Mouse (Mus musculus): ENCODE results near the gene Msgn1. TPM values are rescaled to one million over a fixed set of nuclear protein-coding genes. Genes with fewer than 3 reads are reported as not detected.

Msgn1 gene
- polyA plus RNA-seq (2021) = not detected

- TF ChIP-seq CTCF (IDR thresholded peaks at IDR 0.05) = no peak
- ChIA-PET CTCF (interaction anchor here (1.2 kb wide), 1 partner anchor 9 kb away, joined by 3 read pairs; no protein-coding TSS in a partner anchor), POLR2A (no interaction called here)
- ATAC-seq = no peak
- H3K27me3 ChIP-seq = peaks cover 4% of the 10 kb centered on the region
- in situ Hi-C loops (cut with MboI; ENCODE audit: low pct_unique_long_range_greater_than_20kb) = loop anchor here (10.0 to 25.0 kb wide), 2 partner anchors 136 to 928 kb away; no protein-coding TSS in a partner anchor
- DNase-seq (ENCODE audit: low read depth, low spot score) = no peak
Observed at GRCm38 (mm10) chr12:11208872-11209271, at the start of gene Msgn1. Msgn1 (minus strand) TSS chr12:11208972.

GRCm38 (mm10) chr12:11250322-11250721 lies 41.5 kb upstream of the Msgn1 start:
- CTCF ChIA-PET = no interaction called here
- DNase-seq (ENCODE audit: low read depth, low spot score) (no peak), ATAC-seq (no peak)
- POLR2A ChIA-PET = interaction anchor here (0.7 kb wide), 2 partner anchors 38 to 47 kb away, joined by 3 read pairs; no protein-coding TSS in a partner anchor
- in situ Hi-C loops (cut with MboI; ENCODE audit: low pct_unique_long_range_greater_than_20kb) = no loop called here
- H3K27me3 ChIP-seq = no peaks in the 10 kb centered on the region
- no peak for TF ChIP-seq CTCF (IDR thresholded peaks at IDR 0.05)

GRCm38 (mm10) chr12:11247460-11247859 lies 38.7 kb upstream of the Msgn1 start:
- no peak for ATAC-seq
- no peaks in the 10 kb centered on the region for H3K27me3 ChIP-seq
- CTCF ChIA-PET = no interaction called here
- POLR2A ChIA-PET = interaction anchor here (0.6 kb wide), 1 partner anchor 23 kb away, joined by 3 read pairs; no protein-coding TSS in a partner anchor
- in situ Hi-C loops (cut with MboI; ENCODE audit: low pct_unique_long_range_greater_than_20kb) = no loop called here
- no peak for DNase-seq (ENCODE audit: low read depth, low spot score)
- no peak for TF ChIP-seq CTCF (IDR thresholded peaks at IDR 0.05)

DNA sequence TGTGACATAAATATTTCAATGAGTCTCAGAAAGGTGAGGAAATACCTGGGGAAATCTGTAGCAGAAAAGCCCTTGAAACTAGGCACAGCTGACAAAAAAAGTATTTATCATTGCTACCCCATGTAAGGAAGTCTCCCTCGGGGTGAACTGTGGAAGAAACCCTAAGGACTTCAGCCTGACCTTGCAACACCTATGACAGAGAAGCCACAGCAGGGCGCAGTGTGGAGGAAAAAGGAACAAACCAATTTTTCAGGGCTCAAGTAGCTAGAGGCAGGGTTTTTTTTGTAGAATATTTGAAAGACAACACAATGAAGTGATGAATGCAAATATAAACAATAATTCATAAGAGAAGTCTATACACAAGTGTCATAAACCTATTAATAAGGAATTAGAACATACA lies 27.2 kb upstream of the Msgn1 start:
- TF ChIP-seq CTCF (IDR thresholded peaks at IDR 0.05) = no peak
- H3K27me3 ChIP-seq = peaks cover 6% of the 10 kb centered on the region
- DNase-seq (ENCODE audit: low read depth, low spot score) (no peak), ATAC-seq (no peak)
- CTCF ChIA-PET = no interaction called here
- POLR2A ChIA-PET = no interaction called here
- in situ Hi-C loops (cut with MboI; ENCODE audit: low pct_unique_long_range_greater_than_20kb) = no loop called here

GRCm38 (mm10) chr12:11230267-11230666 lies 21.5 kb upstream of the Msgn1 start:
- no peak for TF ChIP-seq CTCF (IDR thresholded peaks at IDR 0.05)
- peaks cover 9% of the 10 kb centered on the region for H3K27me3 ChIP-seq
- no peak for DNase-seq (ENCODE audit: low read depth, low spot score)
- ChIA-PET CTCF (no interaction called here), POLR2A (no interaction called here)
- in situ Hi-C loops (cut with MboI; ENCODE audit: low pct_unique_long_range_greater_than_20kb) = no loop called here
- no peak for ATAC-seq

DNA sequence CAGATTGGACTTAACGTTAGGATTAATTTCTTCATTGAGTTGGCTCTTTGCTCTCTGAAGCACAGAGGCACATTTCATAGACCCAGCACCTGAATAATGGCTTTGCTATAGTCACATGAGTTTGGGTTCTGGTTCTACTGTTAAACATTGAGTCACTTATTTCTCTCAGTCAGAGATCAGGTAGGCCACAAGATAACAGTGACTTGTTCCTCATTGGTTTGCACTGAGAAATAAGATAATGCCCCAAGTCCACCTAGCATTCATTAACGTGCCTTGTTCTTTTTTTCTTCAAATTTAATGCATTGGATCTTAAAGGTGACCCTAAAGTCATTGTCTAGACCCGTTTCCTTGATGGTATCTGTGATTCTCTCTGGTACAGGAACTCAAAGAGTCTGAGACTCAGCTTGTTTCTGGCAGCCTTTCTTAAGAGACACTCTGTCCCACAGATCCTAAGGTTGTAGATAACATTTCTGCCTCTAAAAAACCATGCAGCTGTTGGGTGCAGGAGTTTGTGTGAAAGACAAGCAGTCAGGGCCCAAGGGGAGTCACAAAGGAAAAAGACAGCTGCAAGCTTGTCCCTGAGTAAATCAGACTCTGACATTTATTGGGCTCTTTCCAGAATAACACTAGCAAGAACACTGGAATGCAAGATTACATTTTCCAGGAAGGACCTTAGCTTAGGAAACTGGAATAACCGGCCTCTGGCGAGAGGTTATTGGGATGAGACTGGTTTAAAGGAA lies 17.9 kb upstream of the Msgn1 start:
- POLR2A ChIA-PET = no interaction called here
- H3K27me3 ChIP-seq = peaks cover 5% of the 10 kb centered on the region
- CTCF ChIA-PET = no interaction called here
- in situ Hi-C loops (cut with MboI; ENCODE audit: low pct_unique_long_range_greater_than_20kb) = no loop called here
- TF ChIP-seq CTCF (IDR thresholded peaks at IDR 0.05) = no peak
- ATAC-seq (no peak), DNase-seq (ENCODE audit: low read depth, low spot score) (no peak)

- CTCF ChIA-PET = no interaction called here
- in situ Hi-C loops (cut with MboI; ENCODE audit: low pct_unique_long_range_greater_than_20kb) = no loop called here
- H3K27me3 ChIP-seq = peaks cover 4% of the 10 kb centered on the region
- POLR2A ChIA-PET = no interaction called here
- DNase-seq (ENCODE audit: low read depth, low spot score) (no peak), ATAC-seq (no peak)
- no peak for TF ChIP-seq CTCF (IDR thresholded peaks at IDR 0.05)
Observed at GRCm38 (mm10) chr12:11226123-11226522, 17.4 kb upstream of the Msgn1 start.

- no peak for TF ChIP-seq CTCF (IDR thresholded peaks at IDR 0.05)
- H3K27me3 ChIP-seq = no peaks in the 10 kb centered on the region
- no peak for ATAC-seq
- CTCF ChIA-PET = no interaction called here
- no peak for DNase-seq (ENCODE audit: low read depth, low spot score)
- POLR2A ChIA-PET = no interaction called here
- in situ Hi-C loops (cut with MboI; ENCODE audit: low pct_unique_long_range_greater_than_20kb) = loop anchor here (25.0 kb wide), 1 partner anchor 913 kb away; no protein-coding TSS in a partner anchor
Observed at GRCm38 (mm10) chr12:11224722-11225121, 15.9 kb upstream of the Msgn1 start.

GRCm38 (mm10) chr12:11223090-11223489 lies 14.3 kb upstream of the Msgn1 start:
- in situ Hi-C loops (cut with MboI; ENCODE audit: low pct_unique_long_range_greater_than_20kb) = loop anchor here (25.0 kb wide), 1 partner anchor 914 kb away; no protein-coding TSS in a partner anchor
- DNase-seq (ENCODE audit: low read depth, low spot score) (no peak), ATAC-seq (no peak)
- no peak for TF ChIP-seq CTCF (IDR thresholded peaks at IDR 0.05)
- POLR2A ChIA-PET = no interaction called here
- CTCF ChIA-PET = no interaction called here
- H3K27me3 ChIP-seq = peaks cover 6% of the 10 kb centered on the region

- no peak for ATAC-seq
- no peak for TF ChIP-seq CTCF (IDR thresholded peaks at IDR 0.05)
- no peak for DNase-seq (ENCODE audit: low read depth, low spot score)
- POLR2A ChIA-PET = no interaction called here
- H3K27me3 ChIP-seq = peaks cover 6% of the 10 kb centered on the region
- in situ Hi-C loops (cut with MboI; ENCODE audit: low pct_unique_long_range_greater_than_20kb) = loop anchor here (25.0 kb wide), 1 partner anchor 915 kb away; no protein-coding TSS in a partner anchor
- CTCF ChIA-PET = no interaction called here
Observed at GRCm38 (mm10) chr12:11222566-11222965, 13.8 kb upstream of the Msgn1 start.

GRCm38 (mm10) chr12:11221524-11222330 lies 13.0 kb upstream of the Msgn1 start:
- peaks cover 6% of the 10 kb centered on the region for H3K27me3 ChIP-seq
- no peak for TF ChIP-seq CTCF (IDR thresholded peaks at IDR 0.05)
- DNase-seq (ENCODE audit: low read depth, low spot score) (no peak), ATAC-seq (no peak)
- CTCF ChIA-PET = no interaction called here
- in situ Hi-C loops (cut with MboI; ENCODE audit: low pct_unique_long_range_greater_than_20kb) = loop anchor here (25.0 kb wide), 1 partner anchor 916 kb away; no protein-coding TSS in a partner anchor
- POLR2A ChIA-PET = no interaction called here

Measured in Patski (cell line).